Mouse (Mus musculus) forebrain, embryonic 10.5 days (tissue): ENCODE results near the gene Nr4a1. TPM values are rescaled to one million over a fixed set of nuclear protein-coding genes. Genes with fewer than 3 reads are reported as not detected.

Source experiments
- DNase-seq: peaks from one replicate; pipeline ENCODE4 v3.0.0-alpha.2; 2017; ENCODE audit warnings: low spot score; ENCODE audit errors: extremely low spot score
- H3K27ac ChIP-seq: fragments of 300-500 bp; sonication (generic); 2 replicates; pipeline ENCODE4 v1.5.1; 2016; ENCODE audit warnings: mild to moderate bottlenecking
- H3K27me3 ChIP-seq: fragments of 300-500 bp; sonication (generic); 2 replicates; pipeline ENCODE4 v1.6.1; 2016; ENCODE audit warnings: mild to moderate bottlenecking; ENCODE audit not compliant: poor library complexity, severe bottlenecking
- H3K36me3 ChIP-seq: fragments of 300-500 bp; sonication (generic); replicated peaks from 2 replicates; pipeline ENCODE4 v1.6.1; 2016; ENCODE audit warnings: mild to moderate bottlenecking, moderate library complexity
- H3K4me1 ChIP-seq: fragments of 300-500 bp; sonication (generic); 2 replicates; pipeline ENCODE4 v1.6.1; 2016
- H3K4me3 ChIP-seq: fragments of 300-500 bp; sonication (generic); 2 replicates; pipeline ENCODE4 v1.5.1; 2016; ENCODE audit warnings: mild to moderate bottlenecking, moderate library complexity
- H3K9me3 ChIP-seq: fragments of 300-500 bp; sonication (generic); 2 replicates; pipeline ENCODE4 v1.6.1; 2016; ENCODE audit warnings: mild to moderate bottlenecking, moderate library complexity
- WGBS: fragments of 180-500 bp; shearing (Covaris S2); methylation state at CpG from one replicate; pipeline ENCODE4 v1.1.7; 2016; 5-methylcytosine and 5-hydroxymethylcytosine counted together
- polyA plus RNA-seq: library from polyadenylated mRNA; unstranded; fragments of >200 nt; fragmentation: Nextera tagmentation; extraction: Ambion mirVana; gene quantifications from 2 replicates; pipeline ENCODE4 v1.2.1, GENCODE M21; 2016

Gene Nr4a1
- polyA plus RNA-seq, 1 experiment from 2014 or later, result 5.2 TPM

- peaks cover 10% of the 10 kb centered on the region for H3K4me1 ChIP-seq
- WGBS, result 89% methylated on average over 14 of the region's 14 CpGs
- H3K36me3 ChIP-seq, result no peaks in the 10 kb centered on the region
- H3K27me3 ChIP-seq, result no peaks in the 10 kb centered on the region
- H3K9me3 ChIP-seq, result no peaks in the 10 kb centered on the region
- H3K27ac ChIP-seq, result no peak overlapping the region
- no peak overlapping the region for H3K4me3 ChIP-seq
- no peak for DNase-seq
Measured at GRCm38 (mm10) chr15:101299480-101299960, 45.5 kb downstream of the Nr4a1 start.

- peaks cover 10% of the 10 kb centered on the region for H3K4me1 ChIP-seq
- no peak for DNase-seq
- WGBS, result 75% methylated on average over 6 of the region's 6 CpGs
- H3K9me3 ChIP-seq, result no peaks in the 10 kb centered on the region
- no peak overlapping the region for H3K4me3 ChIP-seq
- no peak overlapping the region for H3K27ac ChIP-seq
- H3K27me3 ChIP-seq, result no peaks in the 10 kb centered on the region
- H3K36me3 ChIP-seq, result no peaks in the 10 kb centered on the region
Measured at GRCm38 (mm10) chr15:101300128-101300527, 46.1 kb downstream of the Nr4a1 start.

- H3K4me1 ChIP-seq, result peaks cover 10% of the 10 kb centered on the region
Measured at GRCm38 (mm10) chr15:101302201-101302600, 48.1 kb downstream of the Nr4a1 start.

GRCm38 (mm10) chr15:101303830-101304229 is 49.8 kb downstream of the Nr4a1 start:
- WGBS, result 85% methylated on average over 4 of the region's 4 CpGs
- no peak overlapping the region for H3K4me3 ChIP-seq
- peaks cover 7% of the 10 kb centered on the region for H3K4me1 ChIP-seq
- no peaks in the 10 kb centered on the region for H3K27me3 ChIP-seq
- H3K9me3 ChIP-seq, result no peaks in the 10 kb centered on the region
- H3K27ac ChIP-seq, result no peak overlapping the region
- no peak for DNase-seq
- no peaks in the 10 kb centered on the region for H3K36me3 ChIP-seq

More at GRCm38 (mm10) chr15:101302201-101302600, 48.1 kb downstream of the Nr4a1 start:
- Histone ChIP-seq H3K27ac (no peak overlapping the region), H3K27me3 (no peaks in the 10 kb centered on the region), H3K9me3 (no peaks in the 10 kb centered on the region), H3K36me3 (no peaks in the 10 kb centered on the region), H3K4me3 (no peak overlapping the region)
- WGBS, result 80% methylated on average over 3 of the region's 3 CpGs
- DNase-seq, result no peak

GRCm38 (mm10) chr15:101306459-101306858 is 52.4 kb downstream of the Nr4a1 start:
- H3K4me1 ChIP-seq, result peaks cover 17% of the 10 kb centered on the region

GRCm38 (mm10) chr15:101308440-101309348 is 54.6 kb downstream of the Nr4a1 start:
- Histone ChIP-seq H3K36me3 (no peaks in the 10 kb centered on the region), H3K27ac (no peak overlapping the region), H3K4me3 (no peak overlapping the region), H3K4me1 (peaks cover 17% of the 10 kb centered on the region), H3K27me3 (no peaks in the 10 kb centered on the region), H3K9me3 (no peaks in the 10 kb centered on the region)
- DNase-seq, result no peak
- WGBS, result 60% methylated on average over 13 of the region's 13 CpGs

More at GRCm38 (mm10) chr15:101306459-101306858, 52.4 kb downstream of the Nr4a1 start:
- Histone ChIP-seq H3K4me3 (no peak overlapping the region), H3K9me3 (no peaks in the 10 kb centered on the region), H3K27me3 (no peaks in the 10 kb centered on the region), H3K27ac (no peak overlapping the region), H3K36me3 (no peaks in the 10 kb centered on the region)
- WGBS, result 95% methylated on average over 4 of the region's 4 CpGs
- no peak for DNase-seq

- no peak for DNase-seq
- H3K36me3 ChIP-seq, result no peaks in the 10 kb centered on the region
- H3K27ac ChIP-seq, result no peak overlapping the region
- peaks cover 17% of the 10 kb centered on the region for H3K4me1 ChIP-seq
- H3K27me3 ChIP-seq, result no peaks in the 10 kb centered on the region
- no peak overlapping the region for H3K4me3 ChIP-seq
- 56% methylated on average over 5 of the region's 5 CpGs for WGBS
- H3K9me3 ChIP-seq, result no peaks in the 10 kb centered on the region
Measured at GRCm38 (mm10) chr15:101309493-101309892, 55.4 kb downstream of the Nr4a1 start.

- H3K4me3 ChIP-seq, result no peak overlapping the region
- DNase-seq, result no peak
- no peaks in the 10 kb centered on the region for H3K9me3 ChIP-seq
- H3K27ac ChIP-seq, result no peak overlapping the region
- H3K36me3 ChIP-seq, result no peaks in the 10 kb centered on the region
- no peaks in the 10 kb centered on the region for H3K27me3 ChIP-seq
- peaks cover 28% of the 10 kb centered on the region for H3K4me1 ChIP-seq
- 71% methylated on average over 14 of the region's 15 CpGs for WGBS
Measured at GRCm38 (mm10) chr15:101311087-101311770, 57.2 kb downstream of the Nr4a1 start.

- no peak for DNase-seq
- Histone ChIP-seq H3K27me3 (peaks cover 5% of the 10 kb centered on the region; the same call in 1 of the 2 replicates), H3K9me3 (no peaks in the 10 kb centered on the region), H3K36me3 (no peaks in the 10 kb centered on the region), H3K4me1 (peaks cover 33% of the 10 kb centered on the region), H3K4me3 (no peak overlapping the region), H3K27ac (no peak overlapping the region)
- WGBS, result 86% methylated on average over 6 of the region's 6 CpGs
Measured at GRCm38 (mm10) chr15:101312006-101312405, 57.9 kb downstream of the Nr4a1 start.

GRCm38 (mm10) chr15:101315378-101315777 is 61.3 kb downstream of the Nr4a1 start:
- 93% methylated on average over 4 of the region's 4 CpGs for WGBS
- H3K27ac ChIP-seq, result peak overlapping the region; percentile 48; the same call in 1 of the 2 replicates
- no peaks in the 10 kb centered on the region for H3K9me3 ChIP-seq
- H3K27me3 ChIP-seq, result peaks cover 10% of the 10 kb centered on the region; the same call in 1 of the 2 replicates
- H3K4me3 ChIP-seq, result peak overlapping the region; percentile 37; the same call in 1 of the 2 replicates
- peaks cover 26% of the 10 kb centered on the region for H3K4me1 ChIP-seq
- no peak for DNase-seq
- no peaks in the 10 kb centered on the region for H3K36me3 ChIP-seq

- peaks cover 10% of the 10 kb centered on the region; the same call in 1 of the 2 replicates for H3K27me3 ChIP-seq
- WGBS, result 5% methylated on average over 11 of the region's 11 CpGs
- H3K27ac ChIP-seq, result peak overlapping the region; percentile 48
- no peaks in the 10 kb centered on the region for H3K9me3 ChIP-seq
- peak overlapping the region; percentile 37 for H3K4me3 ChIP-seq
- H3K36me3 ChIP-seq, result no peaks in the 10 kb centered on the region
- peaks cover 26% of the 10 kb centered on the region for H3K4me1 ChIP-seq
- peak; percentile 85 for DNase-seq
Measured at GRCm38 (mm10) chr15:101315832-101316231, 61.8 kb downstream of the Nr4a1 start.

GRCm38 (mm10) chr15:101316279-101316912 is 62.3 kb downstream of the Nr4a1 start:
- Histone ChIP-seq H3K4me3 (peak overlapping the region; percentile 37), H3K27me3 (peaks cover 10% of the 10 kb centered on the region; the same call in 1 of the 2 replicates), H3K4me1 (peaks cover 26% of the 10 kb centered on the region), H3K36me3 (no peaks in the 10 kb centered on the region), H3K27ac (peak overlapping the region; percentile 48), H3K9me3 (no peaks in the 10 kb centered on the region)
- DNase-seq, result no peak
- WGBS, result 74% methylated on average over 13 of the region's 13 CpGs
